15 mouse cellular contexts compared by ENCODE assay signal in genomic region chr9:50433525-50433924, GRCm38 (mm10).
"Had no signal": no experiment of that assay in that cellular context is flagged by ENCODE, and none has a peak within 500 bp of the region (broad histone marks: within the 10 kb centered on the region; RNA-seq: fewer than 3 reads in every experiment).

No protein-coding gene starts in this region.

- H3K27me3 ChIP-seq: neural tube, embryonic 13.5 days; neural tube, embryonic 15.5 days; stomach, embryonic 15.5 days had no signal

- H3K4me3 ChIP-seq: neural tube, embryonic 13.5 days; neural tube, embryonic 15.5 days; stomach, embryonic 15.5 days had no signal

- H3K9me3 ChIP-seq: neural tube, embryonic 13.5 days; neural tube, embryonic 15.5 days; stomach, embryonic 15.5 days had no signal

- H3K36me3 ChIP-seq: neural tube, embryonic 13.5 days; neural tube, embryonic 15.5 days; stomach, embryonic 15.5 days had no signal

- H3K27ac ChIP-seq: neural tube, embryonic 13.5 days; neural tube, embryonic 15.5 days; stomach, embryonic 15.5 days; stomach, postnatal 0 days had no signal

- H3K9ac ChIP-seq: neural tube, embryonic 13.5 days; neural tube, embryonic 15.5 days; stomach, embryonic 15.5 days had no signal

- H3K4me2 ChIP-seq: neural tube, embryonic 13.5 days; neural tube, embryonic 15.5 days; stomach, embryonic 15.5 days had no signal

- DNase-seq: right cerebral cortex, adult 18-20 months; right cerebral cortex, postnatal 14 days; right cerebral cortex, postnatal 25 days; right cerebral cortex, postnatal 4 days; spleen, adult 18-20 months; thymus, adult 18-20 months; thymus, adult 2 months; thymus, postnatal 14 days; thymus, postnatal 25 days; thymus, postnatal 36 days; thymus, postnatal 4 days had no signal
